In the genomic region with DNA sequence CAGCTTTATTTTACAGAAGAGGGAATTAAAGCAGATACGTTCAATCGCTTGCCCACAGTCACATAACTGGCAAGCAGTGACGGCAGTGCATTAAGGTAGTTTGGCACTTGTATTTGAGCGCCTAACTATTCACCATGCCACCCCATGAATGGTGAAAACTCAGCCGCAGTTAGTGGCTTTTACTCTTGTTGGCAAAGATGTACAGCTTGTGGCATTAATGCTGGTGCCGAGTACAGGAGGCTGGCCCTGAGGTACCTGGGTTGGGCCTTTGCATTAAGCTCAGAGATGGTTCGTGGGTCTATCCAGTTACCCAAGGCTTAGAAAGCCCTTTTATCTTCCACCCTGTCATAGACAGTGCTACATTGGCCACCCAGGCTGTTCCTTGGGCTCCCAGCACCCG, we compare ENCODE assay signal across 20 mouse cellular contexts.
DNase-seq lines count a peak whose midpoint lies in the region; ATAC-seq lines count a peak whose summit lies in the region.
"Had no signal": no experiment of that assay in that cellular context is flagged by ENCODE, and none has a peak within 500 bp of the region (broad histone marks: within the 10 kb centered on the region; RNA-seq: fewer than 3 reads in every experiment).

No protein-coding gene starts in this region.

- no peaks in the 10 kb centered on the region for H3K36me3 ChIP-seq in heart, embryonic 11.5 days (ENCODE audit: control insufficient read depth, insufficient read depth, low read length)
- H3K36me3 ChIP-seq in hindbrain, embryonic 14.5 days (replicated peaks; ENCODE audit: control insufficient read depth, insufficient read depth) = no peaks in the 10 kb centered on the region
- H3K36me3 ChIP-seq in midbrain, embryonic 12.5 days = no peaks in the 10 kb centered on the region
- no peaks in the 10 kb centered on the region for H3K36me3 ChIP-seq in neural tube, embryonic 13.5 days
- H3K36me3 ChIP-seq: embryonic facial prominence, embryonic 13.5 days; liver, embryonic 15.5 days; stomach, embryonic 15.5 days had no signal

- H3K27ac ChIP-seq in heart, embryonic 11.5 days (ENCODE audit: low read depth, low read length) = no peak overlapping the region
- H3K27ac ChIP-seq in hindbrain, embryonic 14.5 days = peak overlapping the region; percentile 66
- H3K27ac ChIP-seq in midbrain, embryonic 12.5 days (replicated peaks) = peak overlapping the region; percentile 79
- peak overlapping the region; percentile 86 for H3K27ac ChIP-seq in neural tube, embryonic 13.5 days (replicated peaks)
- H3K27ac ChIP-seq: embryonic facial prominence, embryonic 13.5 days; heart, adult 2 months; liver, embryonic 15.5 days; stomach, embryonic 15.5 days had no signal

- no peaks in the 10 kb centered on the region for H3K9me3 ChIP-seq in heart, embryonic 11.5 days (replicated peaks; ENCODE audit: control insufficient read depth, low read length)
- H3K9me3 ChIP-seq in hindbrain, embryonic 14.5 days (ENCODE audit: control insufficient read depth, low read length) = no peaks in the 10 kb centered on the region
- no peaks in the 10 kb centered on the region for H3K9me3 ChIP-seq in midbrain, embryonic 12.5 days
- no peaks in the 10 kb centered on the region for H3K9me3 ChIP-seq in neural tube, embryonic 13.5 days
- H3K9me3 ChIP-seq: embryonic facial prominence, embryonic 13.5 days; liver, embryonic 15.5 days; stomach, embryonic 15.5 days had no signal

- intact Hi-C loops in left cerebral cortex, postnatal 25 days (cut with DNase I) = no loop called here

- no peak for DNase-seq in heart, adult 8-10 months (ENCODE audit: low spot score)
- DNase-seq in hindbrain, embryonic 14.5 days (ENCODE audit: low spot score) = no peak
- DNase-seq in left cerebral cortex, postnatal 25 days (ENCODE audit: low spot score in 2 of 2) = no peak
- no peak for DNase-seq in lung, postnatal 14 days
- no peak for DNase-seq in frontal cortex, postnatal 36 days (ENCODE audit: low spot score in 2 of 2)
- DNase-seq: cerebellum, adult 9-10 months; gastrocnemius, postnatal 25 days; heart, adult 2 months; heart, postnatal 10 days; kidney, adult 2 months; kidney, postnatal 10 days; right cerebral cortex, postnatal 25 days; thymus, adult 18-20 months; thymus, postnatal 4 days had no signal

- peak overlapping the region; percentile 50 for H3K9ac ChIP-seq in heart, embryonic 11.5 days (ENCODE audit: low read depth, low read length)
- H3K9ac ChIP-seq in hindbrain, embryonic 14.5 days = no peak overlapping the region
- no peak overlapping the region for H3K9ac ChIP-seq in midbrain, embryonic 12.5 days (replicated peaks)
- H3K9ac ChIP-seq in neural tube, embryonic 13.5 days = peak overlapping the region; percentile 46
- H3K9ac ChIP-seq: embryonic facial prominence, embryonic 13.5 days; liver, embryonic 15.5 days; stomach, embryonic 15.5 days had no signal

- H3K27me3 ChIP-seq in heart, embryonic 11.5 days (ENCODE audit: control insufficient read depth, insufficient read depth, low read length) = no peaks in the 10 kb centered on the region
- H3K27me3 ChIP-seq in hindbrain, embryonic 14.5 days (ENCODE audit: control insufficient read depth, insufficient read depth, low read length) = no peaks in the 10 kb centered on the region
- H3K27me3 ChIP-seq in midbrain, embryonic 12.5 days = peaks cover 3% of the 10 kb centered on the region; the same call in 1 of the 2 replicates
- H3K27me3 ChIP-seq in neural tube, embryonic 13.5 days = no peaks in the 10 kb centered on the region

- H3K4me2 ChIP-seq in heart, embryonic 11.5 days = no peak overlapping the region
- 0 out of 2 replicates have a peak overlapping the region, but pooled peaks have one; percentile 0 for H3K4me2 ChIP-seq in hindbrain, embryonic 14.5 days (replicated peaks)
- H3K4me2 ChIP-seq in midbrain, embryonic 12.5 days (replicated peaks) = peak overlapping the region; percentile 35
- H3K4me2 ChIP-seq in neural tube, embryonic 13.5 days = peak overlapping the region; percentile 33
- H3K4me2 ChIP-seq: embryonic facial prominence, embryonic 13.5 days; liver, embryonic 15.5 days; stomach, embryonic 15.5 days had no signal

- no peak for ATAC-seq in heart, embryonic 11.5 days (replicated peaks; ENCODE audit: insufficient number of reproducible peaks, low FRiP score, low TSS enrichment)
- no peak for ATAC-seq in hindbrain, embryonic 14.5 days (ENCODE audit: low FRiP score)
- ATAC-seq in midbrain, embryonic 12.5 days (ENCODE audit: low FRiP score, low read depth) = no peak
- no peak for ATAC-seq in neural tube, embryonic 13.5 days (ENCODE audit: low read depth)

- H3K4me3 ChIP-seq in heart, embryonic 11.5 days (ENCODE audit: low read depth, low read length) = no peak overlapping the region
- H3K4me3 ChIP-seq in hindbrain, embryonic 14.5 days (replicated peaks; ENCODE audit: low read length) = no peak overlapping the region
- H3K4me3 ChIP-seq in midbrain, embryonic 12.5 days = no peak overlapping the region
- no peak overlapping the region for H3K4me3 ChIP-seq in neural tube, embryonic 13.5 days
- H3K4me3 ChIP-seq: embryonic facial prominence, embryonic 13.5 days; heart, adult 2 months; liver, embryonic 15.5 days; stomach, embryonic 15.5 days had no signal

- H3K4me1 ChIP-seq in heart, embryonic 11.5 days (ENCODE audit: control insufficient read depth, insufficient read depth, low read length) = peaks cover 18% of the 10 kb centered on the region
- H3K4me1 ChIP-seq in hindbrain, embryonic 14.5 days (replicated peaks; ENCODE audit: control insufficient read depth, insufficient read depth, low read length) = peaks cover 40% of the 10 kb centered on the region
- H3K4me1 ChIP-seq in midbrain, embryonic 12.5 days = peaks cover 53% of the 10 kb centered on the region
- peaks cover 72% of the 10 kb centered on the region for H3K4me1 ChIP-seq in neural tube, embryonic 13.5 days (replicated peaks)

- WGBS in heart, embryonic 11.5 days (ENCODE audit: insufficient replicate concordance) = 68% methylated on average over 8 of the region's 8 CpGs
- 21% methylated on average over 8 of the region's 8 CpGs for WGBS in hindbrain, embryonic 14.5 days
- 33% methylated on average over 8 of the region's 8 CpGs for WGBS in midbrain, embryonic 12.5 days
- WGBS in neural tube, embryonic 13.5 days = 24% methylated on average over 8 of the region's 8 CpGs

Comparison
In these comparisons a context has a peak if more than half of its experiments do, and no peak if none do; other contexts are left out.
1. H3K9ac ChIP-seq: peak in heart, embryonic 11.5 days (single experiment) and neural tube, embryonic 13.5 days (single experiment); none in hindbrain, embryonic 14.5 days (single experiment) and midbrain, embryonic 12.5 days (single experiment).